Mouse (Mus musculus) liver, postnatal 0 days (tissue): Measurements from ENCODE around the gene Mettl23. TPM values are rescaled to one million over a fixed set of nuclear protein-coding genes. Genes with fewer than 3 reads are reported as not detected.
A peak's percentile ranks its signal among the peaks of the same experiment; 100 is the strongest.

Experiments
- ATAC-seq: fragments of 200-750 bp; cut with Nextera tagmentation; 2 replicates; pipeline ENCODE4 v1.8.0; 2017; ENCODE audit warnings: mild to moderate bottlenecking, moderate library complexity
- DNase-seq: peaks from one replicate; pipeline ENCODE4 v3.0.0-alpha.2; 2016
- H3K27ac ChIP-seq: fragments of 300-500 bp; sonication (generic); 2 replicates; pipeline ENCODE4 v1.5.1; 2014; ENCODE audit warnings: antibody characterized with exemption, moderate library complexity, mild to moderate bottlenecking, low read depth
- H3K27me3 ChIP-seq: fragments of 300-500 bp; sonication (generic); 2 replicates; pipeline ENCODE4 v1.6.1; 2014; ENCODE audit warnings: low read length, control low read depth, mixed read lengths; ENCODE audit not compliant: insufficient read depth
- H3K36me3 ChIP-seq: fragments of 300-500 bp; sonication (generic); replicated peaks from 2 replicates; pipeline ENCODE4 v1.6.1; 2014; ENCODE audit warnings: mild to moderate bottlenecking, control low read depth, low read length, moderate library complexity, mixed read lengths; ENCODE audit not compliant: insufficient read depth
- H3K4me1 ChIP-seq: fragments of 300-500 bp; sonication (generic); 2 replicates; pipeline ENCODE4 v1.6.1; 2014; ENCODE audit warnings: antibody characterized with exemption, mild to moderate bottlenecking, control low read depth; ENCODE audit not compliant: insufficient read depth
- H3K4me2 ChIP-seq: fragments of 300-500 bp; sonication (generic); 2 replicates; pipeline ENCODE4 v1.6.1; 2014; ENCODE audit warnings: low read depth, mild to moderate bottlenecking, low read length, moderate library complexity, mixed read lengths
- H3K4me3 ChIP-seq: fragments of 300-500 bp; sonication (generic); 2 replicates; pipeline ENCODE4 v1.5.1; 2014; ENCODE audit warnings: low read depth, low read length
- H3K9ac ChIP-seq: fragments of 300-500 bp; sonication (generic); replicated peaks from 2 replicates; pipeline ENCODE4 v1.6.1; 2014; ENCODE audit warnings: mild to moderate bottlenecking, moderate library complexity
- H3K9me3 ChIP-seq: fragments of 300-500 bp; sonication (generic); 2 replicates; pipeline ENCODE4 v1.6.1; 2016; ENCODE audit warnings: mild to moderate bottlenecking, control low read depth, low read length, mixed read lengths
- CTCF ChIP-seq: sonication (generic); IDR thresholded peaks from 2 replicates; pipeline ENCODE4 v1.5.1; 2016; ENCODE audit warnings: antibody characterized with exemption, low read depth
- EP300 ChIP-seq: IDR thresholded peaks from 2 replicates; pipeline ENCODE4 v1.6.1; 2016; ENCODE audit warnings: antibody characterized with exemption, low read depth, mild to moderate bottlenecking
- WGBS: fragments of 180-500 bp; shearing (Covaris S2); extraction: QIAGEN DNeasy Blood & Tissue Kit; methylation state at CpG from one replicate; pipeline ENCODE4 v1.1.7; 2014; ENCODE audit not compliant: insufficient replicate concordance; 5-methylcytosine and 5-hydroxymethylcytosine counted together
- polyA plus RNA-seq: library from polyadenylated mRNA; unstranded; fragments of >200 nt; fragmentation: Nextera tagmentation; extraction: Ambion mirVana; gene quantifications from 2 replicates; pipeline ENCODE4 v1.2.1, GENCODE M21; 2015

Gene Mettl23
- 32.6 and 33.0 TPM in 2 replicates for polyA plus RNA-seq

GRCm38 (mm10) chr11:116843261-116844233 lies at the start of gene Mettl23, which contains the start of gene Jmjd6:
Mettl23 (plus strand) TSS chr11:116843278.
Jmjd6 (minus strand) TSS chr11:116843449.
- H3K4me1 ChIP-seq, result peaks cover 25% of the 10 kb centered on the region

GRCm38 (mm10) chr11:116799364-116799763 lies 43.7 kb upstream of the Mettl23 start:
- H3K4me2 ChIP-seq, result no peak overlapping the region
- no peaks in the 10 kb centered on the region for H3K27me3 ChIP-seq
- no peaks in the 10 kb centered on the region for H3K36me3 ChIP-seq
- DNase-seq (no peak), ATAC-seq (no peak)
- no peak overlapping the region for H3K9ac ChIP-seq
- TF ChIP-seq EP300, result no peak
- TF ChIP-seq CTCF, result no peak
- 88% methylated on average over 5 of the region's 5 CpGs for WGBS
- H3K27ac ChIP-seq, result no peak overlapping the region
- H3K4me3 ChIP-seq, result no peak overlapping the region
- no peaks in the 10 kb centered on the region for H3K4me1 ChIP-seq
- H3K9me3 ChIP-seq, result no peaks in the 10 kb centered on the region

More at GRCm38 (mm10) chr11:116843261-116844233, at the start of gene Mettl23, which contains the start of gene Jmjd6:
- ATAC-seq (peak; percentile 92), DNase-seq (peak; percentile 98)
- no peaks in the 10 kb centered on the region for H3K27me3 ChIP-seq
- WGBS, result under 1% methylated on average over 70 of the region's 72 CpGs
- peak; percentile 24; the same call in 1 of the 2 replicates for TF ChIP-seq EP300
- TF ChIP-seq CTCF, result no peak
- H3K4me2 ChIP-seq, result peak within 1 kb of the TSS; percentile 96
- peaks cover 43% of the 10 kb centered on the region for H3K36me3 ChIP-seq
- peak within 1 kb of the TSS; percentile 99 for H3K27ac ChIP-seq
- H3K9ac ChIP-seq, result peak within 1 kb of the TSS; percentile 96
- H3K9me3 ChIP-seq, result no peaks in the 10 kb centered on the region
- H3K4me3 ChIP-seq, result peak within 1 kb of the TSS; percentile 94

DNA sequence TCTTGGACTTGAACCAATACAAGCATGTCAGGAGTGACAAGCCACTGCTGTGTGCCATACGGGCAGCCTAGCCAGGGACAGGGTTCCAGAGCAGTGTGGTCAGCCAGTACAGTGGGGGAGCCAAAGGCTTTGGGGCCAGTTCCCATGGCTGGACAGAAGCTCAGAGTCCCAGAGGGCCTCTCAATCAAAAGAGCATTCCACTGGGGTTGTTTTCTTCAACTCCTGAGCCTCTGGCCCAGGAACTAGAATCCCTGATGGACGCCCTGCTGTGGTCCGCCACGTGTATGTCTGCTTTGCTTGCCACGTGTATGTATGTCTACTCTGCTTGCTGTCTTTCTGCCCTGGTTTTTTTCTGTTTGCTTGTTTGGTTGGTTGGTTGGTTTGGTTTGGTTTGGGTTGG lies 42.0 kb upstream of the Mettl23 start:
- Histone ChIP-seq H3K27ac (no peak overlapping the region), H3K4me2 (no peak overlapping the region), H3K27me3 (no peaks in the 10 kb centered on the region), H3K4me3 (no peak overlapping the region), H3K36me3 (no peaks in the 10 kb centered on the region), H3K9ac (no peak overlapping the region), H3K9me3 (no peaks in the 10 kb centered on the region), H3K4me1 (no peaks in the 10 kb centered on the region)
- DNase-seq (no peak), ATAC-seq (no peak)
- WGBS, result 76% methylated on average over 5 of the region's 5 CpGs
- TF ChIP-seq CTCF (no peak), EP300 (no peak)

DNA sequence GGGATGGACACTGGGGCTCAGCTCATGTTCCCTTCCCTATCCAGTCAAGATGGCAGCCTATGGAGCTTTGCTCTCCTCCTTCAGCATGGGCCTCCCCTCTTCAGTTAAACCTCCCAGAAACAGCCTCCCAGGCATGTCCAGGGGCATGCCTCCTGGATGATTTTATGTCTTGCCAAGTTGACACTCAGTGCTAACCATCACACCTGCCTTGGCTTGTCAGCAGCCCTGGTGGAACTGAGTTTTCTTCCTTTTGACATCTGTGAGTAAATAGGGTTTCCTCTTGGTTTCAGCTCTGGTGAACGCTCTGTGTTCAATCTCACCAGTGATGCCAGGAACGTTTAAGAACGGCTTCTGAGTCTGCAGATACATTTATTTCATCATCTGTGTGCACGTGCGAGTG lies 40.4 kb upstream of the Mettl23 start:
- ATAC-seq, result no peak
- 71% methylated on average over 5 of the region's 5 CpGs for WGBS
- no peaks in the 10 kb centered on the region for H3K9me3 ChIP-seq

GRCm38 (mm10) chr11:116806136-116807071 lies 36.7 kb upstream of the Mettl23 start:
- no peak for ATAC-seq
- 70% methylated on average over 15 of the region's 15 CpGs for WGBS

More for the DNA sequence above, 40.4 kb upstream of the Mettl23 start:
- Histone ChIP-seq H3K27me3 (no peaks in the 10 kb centered on the region), H3K4me2 (no peak overlapping the region), H3K4me1 (no peaks in the 10 kb centered on the region), H3K36me3 (no peaks in the 10 kb centered on the region), H3K27ac (no peak overlapping the region), H3K9ac (no peak overlapping the region), H3K4me3 (no peak overlapping the region)
- TF ChIP-seq EP300 (no peak), CTCF (no peak)
- DNase-seq, result no peak

More at GRCm38 (mm10) chr11:116806136-116807071, 36.7 kb upstream of the Mettl23 start:
- Histone ChIP-seq H3K9ac (no peak overlapping the region), H3K4me3 (no peak overlapping the region), H3K27me3 (no peaks in the 10 kb centered on the region), H3K36me3 (no peaks in the 10 kb centered on the region), H3K4me1 (0 out of 2 replicates have a peak, but pooled peaks cover under 1% of the 10 kb centered on the region), H3K4me2 (no peak overlapping the region), H3K9me3 (no peaks in the 10 kb centered on the region), H3K27ac (no peak overlapping the region)
- no peak for TF ChIP-seq CTCF
- no peak for TF ChIP-seq EP300
- DNase-seq, result no peak
